Mouse (Mus musculus): ENCODE measurements around the gene Wbp4. TPM values are rescaled to one million over a fixed set of nuclear protein-coding genes. Genes with fewer than 3 reads are reported as not detected.

The Wbp4 gene
- polyA plus RNA-seq, 1 experiment = 22.6 TPM

DNA sequence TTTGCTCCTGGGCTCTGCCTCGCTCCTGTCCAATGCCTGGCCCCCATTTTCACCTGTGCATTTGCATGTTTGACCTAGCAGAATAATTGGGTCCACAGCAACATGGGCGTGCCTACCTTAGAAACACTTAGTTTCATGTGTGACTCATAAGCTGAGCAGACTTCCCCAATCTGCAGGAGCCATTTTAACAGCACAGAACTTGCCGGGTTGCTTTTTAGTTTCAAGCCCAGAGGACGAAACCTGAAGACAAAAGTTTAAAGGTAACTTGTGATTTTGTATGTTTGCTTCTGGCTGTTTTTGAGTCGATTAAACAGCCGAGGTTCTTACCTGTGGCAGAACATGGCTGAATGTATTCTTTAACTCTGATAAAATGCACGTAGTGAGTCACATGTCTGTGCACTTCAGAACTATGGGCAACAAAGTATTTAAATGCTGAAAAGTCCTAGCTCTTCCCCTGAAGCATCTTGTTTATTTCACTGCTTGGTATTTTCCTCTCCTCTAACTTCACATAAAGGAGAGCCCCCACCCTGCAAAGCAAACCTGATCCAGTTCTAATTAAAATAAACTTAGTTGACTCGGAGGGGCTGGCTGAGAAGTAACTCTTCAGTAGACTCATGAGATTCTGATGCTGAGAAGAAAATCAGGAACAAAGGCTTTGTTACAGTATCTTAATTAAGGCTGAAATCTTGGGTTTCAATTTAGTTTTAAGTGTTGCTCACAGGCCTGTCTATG, 34.4 kb upstream of the Wbp4 start:
- no peaks in the 10 kb centered on the region; the same call in 1 of the 2 replicates for H3K4me1 ChIP-seq (ENCODE audit: control insufficient read depth, insufficient read depth, low read length)
- under 1% methylated on average over 8 of the region's 8 CpGs for WGBS
- H3K27ac ChIP-seq (ENCODE audit: control insufficient read depth, insufficient read depth, low read depth, low read length, poor library complexity) = peak overlapping the region; percentile 60; the same call in 1 of the 2 replicates
- TF ChIP-seq CTCF (IDR thresholded peaks at IDR 0.05; ENCODE audit: control insufficient read depth, insufficient read depth, low read length) (no peak), POLR2A (IDR thresholded peaks at IDR 0.05; ENCODE audit: borderline replicate concordance, control insufficient read depth, low read depth, low read length) (no peak)
- H3K4me3 ChIP-seq (replicated peaks; ENCODE audit: control insufficient read depth, low read depth, low read length) = peak overlapping the region; percentile 66

DNA sequence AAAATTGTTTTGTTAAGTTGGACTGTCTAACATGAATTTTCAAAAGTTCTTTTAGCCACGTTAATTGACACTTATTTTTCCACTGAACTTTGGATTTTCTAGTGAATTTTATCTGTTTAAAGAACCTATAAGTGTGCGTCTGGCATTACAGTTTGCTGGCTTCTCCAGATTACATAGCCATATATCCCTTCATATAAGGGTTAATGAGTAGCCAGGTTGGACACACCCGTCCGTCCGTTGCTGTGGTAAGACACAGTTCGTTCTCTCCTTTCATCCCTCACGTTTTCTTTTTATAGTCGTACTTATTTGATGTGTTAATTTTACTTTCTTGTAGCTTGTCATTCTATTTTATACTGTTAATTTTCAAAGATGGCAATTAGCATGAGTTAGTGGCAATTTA, 33.8 kb upstream of the Wbp4 start:
- WGBS = 9% methylated on average over 8 of the region's 8 CpGs
- no peaks in the 10 kb centered on the region; the same call in 1 of the 2 replicates for H3K4me1 ChIP-seq (ENCODE audit: control insufficient read depth, insufficient read depth, low read length)
- peak overlapping the region; percentile 43 for H3K4me3 ChIP-seq (replicated peaks; ENCODE audit: control insufficient read depth, low read depth, low read length)
- no peak for TF ChIP-seq CTCF (IDR thresholded peaks at IDR 0.05; ENCODE audit: control insufficient read depth, insufficient read depth, low read length)
- TF ChIP-seq POLR2A (IDR thresholded peaks at IDR 0.05; ENCODE audit: borderline replicate concordance, control insufficient read depth, low read depth, low read length) = no peak
- peak overlapping the region; percentile 60; the same call in 1 of the 2 replicates for H3K27ac ChIP-seq (ENCODE audit: control insufficient read depth, insufficient read depth, low read depth, low read length, poor library complexity)

DNA sequence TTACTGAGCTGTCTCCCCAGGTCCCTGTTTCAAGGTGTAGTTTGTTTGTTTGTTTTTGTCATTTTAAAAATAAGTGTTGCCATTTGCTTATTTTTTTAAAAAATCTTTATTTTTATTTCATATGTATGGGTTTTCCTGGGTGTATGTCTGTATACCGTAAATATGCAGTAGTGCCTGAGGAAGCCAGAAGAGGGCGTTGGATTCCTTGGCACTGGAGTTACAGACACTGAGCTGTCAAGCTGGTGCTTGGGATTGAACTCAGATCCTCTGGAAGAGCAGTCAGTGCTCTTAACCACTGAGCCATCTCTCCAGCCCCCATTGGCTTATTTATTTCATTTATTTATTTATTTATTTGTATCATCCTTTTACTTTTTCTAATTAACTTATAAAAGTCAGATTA, 32.6 kb upstream of the Wbp4 start:
- TF ChIP-seq POLR2A (IDR thresholded peaks at IDR 0.05; ENCODE audit: borderline replicate concordance, control insufficient read depth, low read depth, low read length) = no peak
- 0 out of 2 replicates have a peak, but pooled peaks have one; percentile 20 for TF ChIP-seq CTCF (IDR thresholded peaks at IDR 0.05; ENCODE audit: control insufficient read depth, insufficient read depth, low read length)
- Histone ChIP-seq H3K4me1 (ENCODE audit: control insufficient read depth, insufficient read depth, low read length) (no peaks in the 10 kb centered on the region; the same call in 1 of the 2 replicates), H3K27ac (ENCODE audit: control insufficient read depth, insufficient read depth, low read depth, low read length, poor library complexity) (no peak overlapping the region), H3K4me3 (replicated peaks; ENCODE audit: control insufficient read depth, low read depth, low read length) (no peak overlapping the region)
- WGBS = 75% methylated on average over 2 of the region's 2 CpGs

DNA sequence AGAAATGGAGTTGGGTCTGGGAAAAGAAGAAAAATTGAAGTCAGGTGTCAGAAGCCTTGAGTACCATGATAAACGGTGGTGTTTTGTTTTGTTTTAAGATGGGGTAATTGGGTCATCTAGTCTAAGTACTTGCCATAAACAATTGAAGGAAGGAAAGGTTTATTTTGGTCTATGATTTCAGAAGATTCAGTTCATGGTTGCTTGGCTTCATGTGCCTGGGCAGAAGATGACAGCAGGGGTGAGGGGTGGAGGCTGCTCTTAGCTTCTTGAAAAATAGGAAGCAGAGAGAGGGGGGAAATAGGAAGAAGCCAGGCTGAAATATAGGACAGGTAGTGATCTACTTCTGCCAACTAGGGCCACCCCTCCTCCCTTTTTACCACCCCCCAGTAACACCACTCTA, 30.2 kb upstream of the Wbp4 start:
- no peak overlapping the region for H3K27ac ChIP-seq (ENCODE audit: control insufficient read depth, insufficient read depth, low read depth, low read length, poor library complexity)
- TF ChIP-seq CTCF (IDR thresholded peaks at IDR 0.05; ENCODE audit: control insufficient read depth, insufficient read depth, low read length) = no peak
- TF ChIP-seq POLR2A (IDR thresholded peaks at IDR 0.05; ENCODE audit: borderline replicate concordance, control insufficient read depth, low read depth, low read length) = no peak
- 63% methylated on average over 1 of the region's 1 CpGs for WGBS
- no peaks in the 10 kb centered on the region for H3K4me1 ChIP-seq (ENCODE audit: control insufficient read depth, insufficient read depth, low read length)
- H3K4me3 ChIP-seq (replicated peaks; ENCODE audit: control insufficient read depth, low read depth, low read length) = no peak overlapping the region

DNA sequence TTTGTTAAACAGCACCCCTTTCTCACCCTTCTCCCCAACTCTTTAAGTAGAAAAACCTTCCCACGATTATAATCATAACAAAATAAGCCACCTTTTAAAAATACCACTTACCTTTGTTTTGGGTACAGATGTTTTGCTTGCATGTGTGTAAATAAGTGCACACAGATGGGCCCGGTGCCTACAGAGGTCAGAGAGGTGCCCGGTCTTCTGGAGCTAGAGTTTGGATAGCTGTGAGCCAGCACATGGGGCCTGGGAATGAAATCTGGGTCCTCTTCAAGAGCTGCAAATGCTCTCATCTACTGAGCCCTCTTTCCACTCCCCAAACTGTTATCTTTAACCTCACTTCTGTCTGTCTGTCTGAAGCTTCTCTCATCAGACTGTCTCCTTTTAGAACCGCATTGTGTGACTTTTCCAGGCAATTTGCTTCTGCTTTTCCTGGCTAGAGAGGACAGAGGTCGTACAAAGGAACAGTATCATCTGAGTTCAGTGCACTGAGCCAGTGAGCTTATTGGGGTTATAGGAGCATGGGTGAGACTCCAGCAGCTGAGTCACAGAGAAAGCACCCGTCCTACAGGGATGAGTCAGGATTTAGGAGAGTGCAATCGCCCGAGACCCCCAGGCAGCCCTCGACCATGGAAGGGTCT, 27.5 kb upstream of the Wbp4 start:
- H3K27ac ChIP-seq (ENCODE audit: control insufficient read depth, insufficient read depth, low read depth, low read length, poor library complexity) = no peak overlapping the region
- H3K4me3 ChIP-seq (replicated peaks; ENCODE audit: control insufficient read depth, low read depth, low read length) = no peak overlapping the region
- no peaks in the 10 kb centered on the region for H3K4me1 ChIP-seq (ENCODE audit: control insufficient read depth, insufficient read depth, low read length)
- 82% methylated on average over 9 of the region's 9 CpGs for WGBS
- no peak for TF ChIP-seq CTCF (IDR thresholded peaks at IDR 0.05; ENCODE audit: control insufficient read depth, insufficient read depth, low read length)
- TF ChIP-seq POLR2A (IDR thresholded peaks at IDR 0.05; ENCODE audit: borderline replicate concordance, control insufficient read depth, low read depth, low read length) = no peak

DNA sequence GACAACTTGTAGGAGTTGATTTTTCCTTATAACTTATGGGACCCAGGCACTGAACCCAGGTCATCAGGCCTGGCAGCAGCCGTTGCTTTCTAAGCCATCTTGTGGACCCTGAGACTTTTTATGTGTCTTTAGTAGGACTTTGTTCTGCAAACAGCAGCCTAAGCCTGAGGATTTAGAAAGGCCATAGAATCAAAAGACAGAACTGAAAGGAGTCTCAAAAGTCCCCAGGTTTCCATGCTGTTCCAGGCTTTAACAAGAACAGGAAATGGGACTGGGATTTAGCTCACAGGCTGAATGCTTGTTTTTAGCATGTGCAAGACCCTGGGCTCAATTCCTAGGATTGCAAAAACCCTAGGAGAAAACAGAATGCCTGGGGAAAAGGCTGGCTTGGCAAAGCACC, 26.5 kb upstream of the Wbp4 start:
- TF ChIP-seq CTCF (IDR thresholded peaks at IDR 0.05; ENCODE audit: control insufficient read depth, insufficient read depth, low read length) = no peak
- no peak for TF ChIP-seq POLR2A (IDR thresholded peaks at IDR 0.05; ENCODE audit: borderline replicate concordance, control insufficient read depth, low read depth, low read length)
- Histone ChIP-seq H3K4me1 (ENCODE audit: control insufficient read depth, insufficient read depth, low read length) (no peaks in the 10 kb centered on the region), H3K4me3 (replicated peaks; ENCODE audit: control insufficient read depth, low read depth, low read length) (no peak overlapping the region), H3K27ac (ENCODE audit: control insufficient read depth, insufficient read depth, low read depth, low read length, poor library complexity) (no peak overlapping the region)
- 92% methylated on average over 1 of the region's 1 CpGs for WGBS

DNA sequence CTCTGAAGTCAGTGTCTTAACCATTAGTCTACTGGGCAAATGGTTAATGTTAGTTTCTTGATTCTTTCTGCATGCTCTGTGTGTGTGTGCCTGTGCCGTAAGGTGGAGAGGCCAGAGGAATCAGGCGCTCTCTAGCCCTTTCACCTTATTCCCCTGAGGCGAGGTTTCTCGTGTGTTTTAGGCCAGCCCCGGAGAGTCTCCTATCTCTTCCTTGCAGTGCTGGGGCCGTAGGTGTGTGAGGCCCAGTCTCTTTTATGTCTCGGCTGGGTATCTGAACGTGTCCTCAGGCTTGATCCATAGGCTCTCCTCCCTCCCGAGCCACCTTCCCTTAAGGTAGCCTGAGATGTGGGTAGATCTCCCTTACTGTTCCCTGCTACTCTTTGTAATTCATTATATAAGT, 24.9 kb upstream of the Wbp4 start:
- no peak overlapping the region for H3K27ac ChIP-seq (ENCODE audit: control insufficient read depth, insufficient read depth, low read depth, low read length, poor library complexity)
- no peak for TF ChIP-seq CTCF (IDR thresholded peaks at IDR 0.05; ENCODE audit: control insufficient read depth, insufficient read depth, low read length)
- no peak for TF ChIP-seq POLR2A (IDR thresholded peaks at IDR 0.05; ENCODE audit: borderline replicate concordance, control insufficient read depth, low read depth, low read length)
- WGBS = 73% methylated on average over 9 of the region's 9 CpGs
- no peak overlapping the region for H3K4me3 ChIP-seq (replicated peaks; ENCODE audit: control insufficient read depth, low read depth, low read length)
- H3K4me1 ChIP-seq (ENCODE audit: control insufficient read depth, insufficient read depth, low read length) = no peaks in the 10 kb centered on the region

DNA sequence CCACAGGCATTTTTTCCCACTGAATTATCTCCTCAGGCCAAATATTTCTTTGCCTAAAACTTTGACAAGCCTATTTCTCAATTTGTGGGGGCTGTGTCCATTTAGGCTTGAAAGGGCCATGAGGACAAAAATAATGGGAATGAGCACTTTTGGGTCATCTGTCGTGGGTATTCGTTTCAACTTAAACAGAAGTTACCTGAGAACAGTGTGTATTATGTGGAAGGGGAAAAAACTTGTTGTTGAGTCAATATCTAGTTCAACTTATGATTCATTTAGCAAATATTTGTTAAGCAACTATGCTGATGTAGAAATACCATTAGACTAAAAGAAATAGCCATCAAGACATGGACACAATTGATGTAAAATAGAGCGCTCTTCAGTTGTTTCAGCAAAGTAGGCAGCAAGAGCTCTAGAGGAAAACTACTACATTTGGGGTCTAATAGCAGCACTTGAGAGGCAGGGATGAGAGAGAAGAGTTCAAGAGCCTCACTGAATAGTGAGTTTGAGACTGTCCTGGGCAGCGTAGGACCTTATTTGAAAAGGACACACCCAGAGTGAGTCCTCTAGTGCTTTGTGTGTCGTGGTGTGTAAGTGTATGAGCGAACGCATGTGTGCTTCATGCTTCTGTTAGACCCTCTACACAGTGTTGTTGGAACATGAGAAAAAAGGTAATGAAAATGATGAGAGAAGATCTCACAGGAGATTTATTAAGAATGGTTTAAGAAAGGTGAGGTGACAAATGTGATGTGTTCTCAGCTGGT, 23.1 kb upstream of the Wbp4 start:
- Histone ChIP-seq H3K4me3 (replicated peaks; ENCODE audit: control insufficient read depth, low read depth, low read length) (no peak overlapping the region), H3K4me1 (ENCODE audit: control insufficient read depth, insufficient read depth, low read length) (no peaks in the 10 kb centered on the region), H3K27ac (ENCODE audit: control insufficient read depth, insufficient read depth, low read depth, low read length, poor library complexity) (no peak overlapping the region)
- 93% methylated on average over 7 of the region's 7 CpGs for WGBS
- no peak for TF ChIP-seq POLR2A (IDR thresholded peaks at IDR 0.05; ENCODE audit: borderline replicate concordance, control insufficient read depth, low read depth, low read length)
- TF ChIP-seq CTCF (IDR thresholded peaks at IDR 0.05; ENCODE audit: control insufficient read depth, insufficient read depth, low read length) = no peak
